Mouse (Mus musculus) liver, postnatal 0 days (tissue): ENCODE measurements at regions not wholly inside any gene's neighbourhood (a gene's known extent, or its start where the extent isn't known, plus 50 kb on each side); places are given as distances from the start of the nearest gene placed in this dataset.

ENCODE experiments used
- CTCF ChIP-seq: sonication (generic); IDR thresholded peaks from 2 replicates; pipeline ENCODE4 v1.5.1; 2016; ENCODE audit warnings: antibody characterized with exemption, low read depth
- EP300 ChIP-seq: IDR thresholded peaks from 2 replicates; pipeline ENCODE4 v1.6.1; 2016; ENCODE audit warnings: antibody characterized with exemption, low read depth, mild to moderate bottlenecking

DNA sequence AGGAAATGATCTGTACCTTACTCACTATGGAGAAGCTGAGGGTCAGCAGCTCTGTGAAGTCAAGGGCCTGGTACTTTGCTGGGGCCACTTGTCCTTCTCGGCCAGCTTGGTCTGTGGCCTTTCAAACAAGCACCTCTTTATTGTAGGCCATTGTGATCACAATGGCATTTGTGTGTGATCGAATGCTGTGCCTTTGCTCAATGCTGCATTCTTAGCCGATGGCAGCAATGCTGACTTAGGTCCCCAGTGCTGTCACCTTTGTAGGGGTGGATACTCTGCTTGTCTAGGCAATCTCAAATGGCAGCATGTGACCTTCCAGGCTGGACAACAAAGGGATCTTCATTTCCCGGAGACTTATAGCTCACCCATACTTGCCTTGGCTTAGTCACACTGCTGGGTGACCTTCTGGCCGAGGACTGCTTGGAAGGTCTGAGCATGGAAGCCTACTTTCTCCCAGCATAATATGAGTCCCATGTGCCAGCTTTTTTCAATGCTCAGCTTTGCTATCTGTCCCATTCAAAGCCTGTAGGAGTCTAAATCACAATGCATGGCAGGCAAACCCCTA is 100.4 kb upstream of the Shh start:
- TF ChIP-seq CTCF (no peak), EP300 (no peak)
